Mouse (Mus musculus) kidney, adult 2 months (tissue): ENCODE results near the gene Rbbp9. TPM values are rescaled to one million over a fixed set of nuclear protein-coding genes. Genes with fewer than 3 reads are reported as not detected.

ENCODE experiments used
- DNase-seq: peaks from one replicate; pipeline ENCODE4 v3.0.0; 2021
- H3K27ac ChIP-seq: fragments of 200-500 bp; 2 replicates; pipeline ENCODE4 v1.5.1; 2012; ENCODE audit warnings: low read depth, low read length, control low read depth, inconsistent platforms; ENCODE audit not compliant: insufficient read depth
- H3K27me3 ChIP-seq: fragments of 200-500 bp; replicated peaks from 2 replicates; pipeline ENCODE4 v1.6.1; 2012; ENCODE audit warnings: mild to moderate bottlenecking, moderate library complexity, low read length, inconsistent platforms; ENCODE audit not compliant: control insufficient read depth, insufficient read depth
- H3K36me3 ChIP-seq: fragments of 200-500 bp; 2 replicates; pipeline ENCODE4 v1.6.1; 2012; ENCODE audit warnings: mild to moderate bottlenecking, moderate library complexity, low read length, inconsistent platforms; ENCODE audit not compliant: control insufficient read depth, insufficient read depth
- H3K4me1 ChIP-seq: fragments of 200-500 bp; 2 replicates; pipeline ENCODE4 v1.6.1; 2011; ENCODE audit warnings: low read length; ENCODE audit not compliant: control insufficient read depth, insufficient read depth
- H3K4me3 ChIP-seq: fragments of 200-500 bp; 2 replicates; pipeline ENCODE4 v1.5.1; 2011; ENCODE audit warnings: mild to moderate bottlenecking, low read depth, low read length, control low read depth; ENCODE audit not compliant: insufficient read depth
- CTCF ChIP-seq: fragments of 200-500 bp; conservative IDR thresholded peaks from 2 replicates; pipeline ENCODE4 v1.5.1; 2011; ENCODE audit warnings: low read depth, mild to moderate bottlenecking, control low read depth, low read length, moderate library complexity, mixed read lengths; ENCODE audit not compliant: insufficient read depth, insufficient read length
- POLR2A ChIP-seq: fragments of 200-500 bp; IDR thresholded peaks from one replicate; pipeline ENCODE4 v1.6.1; 2011; ENCODE audit warnings: low read depth, low read length, control low read depth
- WGBS: fragments of 180-500 bp; shearing (Covaris S2); methylation state at CpG from one replicate; pipeline ENCODE4 v1.1.7; 2018; 5-methylcytosine and 5-hydroxymethylcytosine counted together
- polyA plus RNA-seq: library from polyadenylated mRNA; depleted of rRNA; stranded (reverse); fragments of >200 nt; gene quantifications from 2 replicates; pipeline ENCODE4 v1.2.3, GENCODE M21; 2012

Gene Rbbp9
- polyA plus RNA-seq, 1 experiment = 31.7 TPM

DNA sequence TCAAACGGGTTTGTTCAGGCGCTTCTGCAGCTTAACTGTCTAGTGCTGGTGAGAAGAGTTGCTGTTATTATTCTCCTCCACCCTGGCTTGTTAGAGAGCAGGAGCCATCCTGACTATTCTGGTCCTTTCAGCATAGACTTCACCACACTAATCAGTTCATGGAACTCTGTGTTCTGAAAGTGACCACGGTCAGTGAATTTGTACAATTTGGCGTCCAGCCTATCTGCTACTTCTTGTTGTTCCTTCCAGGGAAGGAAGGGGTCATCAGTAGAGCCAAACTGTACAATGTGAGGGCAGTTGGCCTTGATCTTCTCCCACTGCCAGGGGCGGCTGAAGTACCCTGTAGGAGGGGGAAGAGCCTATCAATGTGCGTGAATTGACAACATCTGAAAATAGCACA lies 7.0 kb downstream of the Rbbp9 start:
- 70% methylated on average over 6 of the region's 6 CpGs for WGBS
- TF ChIP-seq POLR2A = no peak
- TF ChIP-seq CTCF = no peak
- peaks cover 10% of the 10 kb centered on the region; the same call in 1 of the 2 replicates for H3K36me3 ChIP-seq

GRCm38 (mm10) chr2:144541246-144541645 lies 9.4 kb downstream of the Rbbp9 start:
- Histone ChIP-seq H3K4me1 (peaks cover 19% of the 10 kb centered on the region), H3K36me3 (peaks cover 18% of the 10 kb centered on the region), H3K27me3 (no peaks in the 10 kb centered on the region), H3K27ac (no peak overlapping the region), H3K4me3 (no peak overlapping the region)
- WGBS = 89% methylated on average over 4 of the region's 4 CpGs
- TF ChIP-seq CTCF (no peak), POLR2A (no peak)
- DNase-seq = no peak

More for the DNA sequence above, 7.0 kb downstream of the Rbbp9 start:
- DNase-seq = no peak
- peaks cover 24% of the 10 kb centered on the region for H3K4me1 ChIP-seq
- no peaks in the 10 kb centered on the region for H3K27me3 ChIP-seq
- H3K4me3 ChIP-seq = no peak overlapping the region
- H3K27ac ChIP-seq = peak overlapping the region; percentile 92

- 57% methylated on average over 7 of the region's 7 CpGs for WGBS
- TF ChIP-seq POLR2A (no peak), CTCF (no peak)
- Histone ChIP-seq H3K4me1 (no peaks in the 10 kb centered on the region; the same call in 1 of the 2 replicates), H3K27ac (no peak overlapping the region), H3K27me3 (no peaks in the 10 kb centered on the region), H3K36me3 (peaks cover 25% of the 10 kb centered on the region), H3K4me3 (no peak overlapping the region)
- DNase-seq = peak; percentile 71
Measured at GRCm38 (mm10) chr2:144537123-144537522, 13.5 kb downstream of the Rbbp9 start.

DNA sequence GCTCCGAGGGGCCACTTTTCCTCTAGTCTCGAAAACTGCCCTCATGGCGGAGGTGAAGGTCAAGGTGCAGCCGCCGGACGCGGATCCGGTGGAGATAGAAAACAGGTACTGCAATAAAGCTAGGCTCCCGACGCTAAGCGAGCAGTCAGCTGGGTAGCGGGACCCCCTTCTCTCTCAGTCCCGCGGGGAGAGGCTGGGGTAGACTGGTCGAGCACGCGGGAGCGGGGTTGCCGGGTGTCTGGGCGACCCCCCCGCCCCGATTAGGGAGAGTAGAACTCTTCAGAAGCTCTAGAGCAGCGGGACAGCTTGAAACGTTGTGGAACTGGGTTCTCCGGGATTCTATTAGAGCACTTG lies 22.9 kb downstream of the Rbbp9 start:
- peaks cover 2% of the 10 kb centered on the region; the same call in 1 of the 2 replicates for H3K36me3 ChIP-seq
- H3K27ac ChIP-seq = peak overlapping the region; percentile 90
- H3K27me3 ChIP-seq = no peaks in the 10 kb centered on the region
- no peak for DNase-seq
- under 1% methylated on average over 25 of the region's 25 CpGs for WGBS
- H3K4me3 ChIP-seq = peak overlapping the region; percentile 88
- peaks cover 2% of the 10 kb centered on the region; the same call in 1 of the 2 replicates for H3K4me1 ChIP-seq
- TF ChIP-seq CTCF = no peak

GRCm38 (mm10) chr2:144526981-144527820 lies 23.5 kb downstream of the Rbbp9 start, which contains the start of the genes Dzank1 and Polr3f:
Gene Dzank1, minus strand, starts transcription at chr2:144527414.
Gene Polr3f, plus strand, starts transcription at chr2:144527718.
- no peak for TF ChIP-seq POLR2A
- TF ChIP-seq CTCF = no peak
- peak; percentile 99 for DNase-seq
- peaks cover 2% of the 10 kb centered on the region; the same call in 1 of the 2 replicates for H3K36me3 ChIP-seq
- H3K27me3 ChIP-seq = no peaks in the 10 kb centered on the region
- H3K4me1 ChIP-seq = peaks cover 2% of the 10 kb centered on the region; the same call in 1 of the 2 replicates
- under 1% methylated on average over 56 of the region's 56 CpGs for WGBS
- peak within 1 kb of the TSS; percentile 90 for H3K27ac ChIP-seq
- peak within 1 kb of the TSS; percentile 88 for H3K4me3 ChIP-seq

DNA sequence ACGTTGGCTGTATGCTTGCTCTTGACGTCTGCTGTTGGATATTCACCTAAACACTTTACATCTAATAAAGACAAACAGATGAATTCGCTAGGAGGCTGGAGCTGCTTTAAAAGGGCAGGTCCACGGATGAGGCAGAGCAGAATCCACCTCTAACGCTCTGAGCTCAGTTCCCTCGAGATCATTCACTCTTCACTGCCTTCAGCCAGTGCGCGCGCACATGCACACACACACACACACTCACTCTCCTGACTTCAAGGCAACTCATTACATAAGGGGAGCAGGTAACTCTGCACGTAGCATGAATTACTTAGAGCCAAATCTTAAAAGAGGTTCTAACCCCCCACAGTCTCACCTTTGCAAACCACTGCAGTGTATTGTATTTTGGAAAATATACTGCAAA lies 24.8 kb downstream of the Rbbp9 start:
- 59% methylated on average over 10 of the region's 10 CpGs for WGBS
- Histone ChIP-seq H3K27me3 (no peaks in the 10 kb centered on the region), H3K4me3 (no peak overlapping the region), H3K27ac (no peak overlapping the region), H3K4me1 (peaks cover 2% of the 10 kb centered on the region; the same call in 1 of the 2 replicates), H3K36me3 (0 out of 2 replicates have a peak, but pooled peaks cover 2% of the 10 kb centered on the region)
- no peak for DNase-seq
- no peak for TF ChIP-seq CTCF
- TF ChIP-seq POLR2A = no peak

GRCm38 (mm10) chr2:144519772-144520171 lies 30.9 kb downstream of the Rbbp9 start:
- Histone ChIP-seq H3K4me3 (no peak overlapping the region), H3K27me3 (no peaks in the 10 kb centered on the region), H3K36me3 (no peaks in the 10 kb centered on the region), H3K27ac (no peak overlapping the region), H3K4me1 (no peaks in the 10 kb centered on the region)
- no peak for TF ChIP-seq CTCF
- no peak for TF ChIP-seq POLR2A
- DNase-seq = no peak
- WGBS = 71% methylated on average over 3 of the region's 3 CpGs
